Mouse (Mus musculus) G1E-ER4 (cell line): ENCODE measurements around the gene Prim2. TPM values are rescaled to one million over a fixed set of nuclear protein-coding genes. Genes with fewer than 3 reads are reported as not detected.
A peak's percentile ranks its signal among the peaks of the same experiment; 100 is the strongest.

Experiments
- GATA1 ChIP-seq: IDR thresholded peaks from one replicate; pipeline ENCODE4 v1.8.0; 2012; ENCODE audit warnings: low read length, inconsistent platforms
- polyA plus RNA-seq: library from polyadenylated mRNA; stranded (reverse); fragments of >175 nt; gene quantifications from 2 replicates; pipeline ENCODE4 v1.2.3, GENCODE M21; 2012

Gene Prim2
- polyA plus RNA-seq, 1 experiment = 5.5 TPM

- TF ChIP-seq GATA1 = no peak
These were observed 74.6 kb downstream of the Prim2 start for GRCm38 (mm10) chr1:33594966-33595365.

DNA sequence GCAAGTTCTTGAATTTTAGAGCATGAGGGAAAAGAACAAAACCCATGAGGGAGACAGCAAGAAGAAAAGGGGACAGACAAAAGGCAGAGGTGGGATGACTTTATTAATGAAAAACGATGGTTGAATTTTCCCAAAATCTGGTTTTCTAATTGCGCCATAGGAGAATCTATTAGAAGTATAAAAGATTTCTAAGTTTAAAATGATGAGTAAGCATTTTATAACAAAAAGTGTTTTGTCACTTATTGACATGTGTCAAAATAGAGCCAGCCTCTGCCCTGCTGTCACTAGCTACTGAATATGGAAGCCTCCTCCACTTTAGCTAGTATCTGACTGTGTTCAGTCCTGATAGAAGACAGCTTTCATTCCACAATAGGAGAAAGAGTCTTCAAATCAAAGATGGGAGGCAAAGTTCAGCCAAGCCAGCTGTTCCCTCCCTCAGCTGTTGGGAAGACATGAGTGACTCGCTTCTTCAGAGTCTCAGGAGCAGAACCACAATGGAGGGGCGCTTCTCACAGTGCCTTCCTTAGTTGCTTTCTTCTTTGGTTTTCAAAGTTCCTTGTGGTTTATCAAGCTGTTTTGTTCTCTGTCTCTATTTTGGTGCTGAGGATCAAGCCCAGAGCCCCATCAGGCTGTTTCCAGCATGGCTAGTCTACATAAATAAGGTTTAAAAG, 75.7 kb downstream of the Prim2 start:
- no peak for TF ChIP-seq GATA1

DNA sequence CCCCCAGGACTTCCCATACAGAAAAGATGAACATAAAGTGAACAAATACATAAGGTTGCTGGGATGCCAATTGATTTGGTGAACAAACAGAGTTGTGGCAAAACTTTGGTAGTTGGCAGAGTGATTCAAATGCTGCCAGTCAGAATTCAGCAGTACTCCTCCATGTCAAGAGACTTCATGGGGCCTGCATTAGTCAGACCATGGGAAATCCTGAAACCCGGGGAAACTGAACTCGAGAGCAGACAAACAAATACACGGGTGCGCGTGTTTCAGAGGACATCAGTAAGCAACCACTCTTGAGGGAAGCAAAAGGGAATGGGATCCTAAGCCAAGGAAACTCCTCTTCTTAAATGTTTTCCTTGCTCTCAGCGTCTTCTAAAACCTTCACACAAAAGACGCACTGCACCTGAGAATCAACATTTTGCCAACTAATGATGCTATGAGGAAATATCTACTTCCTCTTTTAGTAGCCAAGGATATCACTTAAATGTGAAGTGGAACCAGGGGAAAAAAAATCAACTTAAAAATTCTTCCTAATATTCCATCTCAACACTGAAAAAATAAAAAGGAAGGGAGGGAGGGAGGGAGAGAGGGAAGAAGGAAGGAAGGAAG, 77.5 kb downstream of the Prim2 start:
- TF ChIP-seq GATA1 = no peak

DNA sequence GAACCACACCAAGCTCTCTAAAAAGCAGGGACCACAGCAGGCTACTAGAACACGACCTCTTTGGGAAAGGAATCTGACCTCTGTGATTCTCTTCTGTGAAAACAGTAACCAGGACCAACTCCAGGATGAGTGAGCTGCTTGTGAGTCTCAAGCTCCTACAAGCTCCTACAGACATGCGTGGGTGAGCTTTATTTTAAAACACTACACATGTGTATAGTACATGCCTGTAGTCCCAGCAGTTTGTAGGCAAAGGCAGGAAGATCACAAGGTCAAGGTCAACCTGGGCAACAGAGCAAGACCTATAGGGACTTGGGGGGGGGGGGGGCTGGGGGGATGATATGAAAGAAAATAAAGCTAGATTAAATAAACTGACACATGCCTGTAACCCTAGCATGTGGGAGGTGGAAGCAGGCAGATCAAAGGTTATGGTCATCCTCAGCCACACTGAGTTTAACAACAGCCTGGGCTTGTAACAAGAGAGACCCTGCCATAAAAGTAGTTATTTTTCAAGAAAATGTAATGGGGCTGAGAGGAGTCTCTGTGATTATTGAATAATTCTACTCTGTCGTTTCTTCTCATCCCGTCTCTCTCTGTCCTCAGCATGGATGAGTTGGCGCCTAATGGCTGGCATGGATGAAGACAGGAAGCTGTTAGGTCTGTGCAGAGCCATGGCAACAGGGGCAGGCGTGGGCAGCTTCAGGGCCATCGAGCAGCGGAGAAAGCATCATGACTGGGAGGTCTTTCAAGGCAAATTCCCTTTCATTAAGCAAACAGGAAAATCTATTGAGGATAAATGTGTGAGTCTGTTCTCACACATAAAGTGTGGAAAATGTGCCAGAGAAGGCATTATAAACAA, 78.8 kb downstream of the Prim2 start:
- no peak for TF ChIP-seq GATA1

DNA sequence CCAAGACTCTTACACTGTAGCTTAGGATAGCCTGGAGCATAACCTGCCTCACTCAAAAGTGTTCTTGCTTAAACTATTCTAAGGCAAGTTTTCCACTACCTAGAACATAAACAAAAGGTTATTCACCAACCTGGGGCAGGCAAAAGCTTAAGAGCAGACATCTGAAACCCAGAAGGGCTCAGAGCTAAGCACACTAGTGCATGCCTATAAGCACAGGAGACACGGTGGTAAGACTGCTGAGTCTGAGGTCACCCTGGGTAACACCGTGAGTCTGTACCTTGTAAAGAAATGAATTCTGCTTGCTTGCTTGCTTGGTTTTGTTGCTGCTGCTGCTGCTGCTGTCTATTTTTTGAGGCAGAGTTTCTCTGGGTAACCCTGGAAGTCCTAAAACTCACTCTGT, 80.1 kb downstream of the Prim2 start:
- TF ChIP-seq GATA1 = no peak

GRCm38 (mm10) chr1:33588557-33588956, 81.0 kb downstream of the Prim2 start:
- no peak for TF ChIP-seq GATA1

GRCm38 (mm10) chr1:33584590-33584978, 85.0 kb downstream of the Prim2 start:
- no peak for TF ChIP-seq GATA1

DNA sequence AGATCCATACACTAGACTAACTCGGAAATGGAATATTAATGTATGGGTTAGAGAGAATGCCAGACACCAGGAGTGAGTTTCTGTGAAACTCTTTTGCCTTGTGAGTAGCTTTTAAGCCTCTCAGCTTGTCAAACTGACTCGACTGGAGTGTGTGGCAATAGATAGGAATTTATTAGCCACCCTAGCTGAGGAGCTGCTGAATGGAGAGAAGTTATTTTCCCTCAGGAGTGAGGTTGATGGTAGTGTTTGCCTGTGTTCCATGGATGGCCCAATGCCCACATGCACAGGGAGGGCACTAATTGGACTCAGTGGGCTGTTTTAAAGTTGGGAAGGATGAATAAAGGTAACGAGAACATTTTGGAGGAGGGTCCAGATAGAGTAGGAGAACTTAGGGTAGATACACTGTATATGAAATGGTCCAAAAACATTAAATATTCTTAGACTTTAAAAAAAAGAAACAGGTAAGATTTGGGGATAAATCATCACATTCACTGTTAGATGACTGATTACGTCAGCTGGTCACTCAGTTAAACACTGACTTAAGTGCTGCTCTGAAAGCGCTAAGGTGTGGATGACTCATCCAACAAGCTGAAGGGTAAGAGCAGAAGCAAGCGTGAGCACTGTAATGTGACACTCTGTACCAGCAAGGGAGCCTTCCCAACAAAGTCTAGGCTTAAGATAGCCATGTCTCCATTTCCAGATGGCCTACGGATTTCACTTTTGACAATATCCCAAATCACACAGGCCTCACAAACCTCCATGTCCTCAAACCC, 85.6 kb downstream of the Prim2 start:
- no peak for TF ChIP-seq GATA1

GRCm38 (mm10) chr1:33578593-33578992, 91.0 kb downstream of the Prim2 start:
- TF ChIP-seq GATA1 = no peak

DNA sequence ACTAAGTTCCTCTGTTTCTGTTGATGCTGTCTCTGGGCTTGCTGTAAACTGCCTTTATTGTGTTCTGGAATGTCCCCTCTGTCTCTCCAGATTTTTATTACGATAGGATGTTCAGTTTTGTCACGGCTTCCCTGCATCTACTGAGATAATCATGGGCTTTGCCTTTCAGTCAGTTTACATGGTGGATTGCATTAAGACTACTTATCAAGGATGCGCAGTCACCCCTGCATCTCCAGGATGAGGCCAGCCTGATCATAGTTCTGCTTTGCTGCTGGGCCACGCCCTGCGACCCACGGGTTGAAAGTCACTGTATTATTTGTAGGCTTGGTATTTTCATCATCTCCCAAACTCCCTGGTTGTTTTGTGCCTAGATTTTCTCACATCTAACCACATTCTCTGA, 95.1 kb downstream of the Prim2 start:
- peak; percentile 99 for TF ChIP-seq GATA1

- TF ChIP-seq GATA1 = peak; percentile 17
These were observed 103.7 kb downstream of the Prim2 start for GRCm38 (mm10) chr1:33565764-33566401.

DNA sequence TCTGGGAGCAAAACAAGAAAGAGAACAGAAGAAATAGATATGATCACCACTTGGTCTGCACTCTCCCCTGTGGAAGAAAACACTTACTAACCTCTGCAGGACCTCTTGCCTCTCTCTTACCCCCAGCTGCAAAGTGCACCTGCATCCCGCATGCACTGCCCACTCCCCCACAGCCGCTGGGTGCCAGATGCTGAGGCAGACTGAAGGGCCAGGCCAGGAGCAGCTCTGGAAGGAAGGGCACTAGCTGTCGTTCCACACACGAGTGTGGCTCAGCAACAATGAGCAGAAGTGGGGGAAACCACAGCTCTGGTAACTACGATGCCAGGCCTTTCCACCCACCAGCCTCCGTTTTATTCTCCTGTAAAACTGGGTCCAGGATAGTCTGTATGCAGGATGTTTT, 105.6 kb downstream of the Prim2 start:
- no peak for TF ChIP-seq GATA1

DNA sequence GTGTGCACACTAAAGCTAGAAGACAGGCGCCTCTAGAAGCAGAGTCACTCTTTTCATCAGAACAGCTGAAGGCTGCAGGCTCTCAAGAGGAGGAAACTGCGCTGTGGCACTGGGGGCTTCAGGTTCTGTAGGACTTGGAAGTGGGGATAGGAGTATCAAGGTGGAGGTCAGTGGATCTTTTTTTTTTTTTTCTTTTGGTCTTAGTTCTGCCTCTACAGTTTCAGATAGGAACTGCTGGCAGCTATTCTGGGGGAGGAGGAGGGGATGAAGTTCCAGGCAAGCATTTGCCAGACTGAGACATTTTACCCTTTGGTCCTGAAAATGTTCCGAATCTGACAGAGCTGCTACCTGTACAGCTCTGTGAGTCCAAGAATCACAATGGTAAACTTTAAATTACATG, 106.0 kb downstream of the Prim2 start:
- no peak for TF ChIP-seq GATA1

- TF ChIP-seq GATA1 = no peak
These were observed 113.0 kb downstream of the Prim2 start for GRCm38 (mm10) chr1:33556638-33557037.

DNA sequence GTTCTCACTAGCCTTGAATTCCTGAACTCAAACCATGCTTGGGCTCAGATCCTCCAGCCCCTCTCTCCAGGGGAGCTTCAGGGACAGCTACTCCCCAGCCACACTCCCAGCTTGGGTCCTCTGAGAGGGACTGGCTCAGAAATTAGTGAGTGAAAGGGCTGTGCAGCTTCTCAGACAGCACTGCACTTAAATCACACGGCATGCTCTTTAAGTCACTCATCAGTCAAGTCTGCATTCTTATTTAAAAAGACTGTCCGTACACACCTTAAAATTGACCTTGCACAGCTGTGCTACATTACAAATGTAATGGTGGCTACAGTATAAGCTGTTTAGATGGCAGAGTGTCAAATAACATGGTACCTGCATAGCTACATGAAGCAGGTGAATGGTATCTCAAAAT, 114.0 kb downstream of the Prim2 start:
- TF ChIP-seq GATA1 = no peak

DNA sequence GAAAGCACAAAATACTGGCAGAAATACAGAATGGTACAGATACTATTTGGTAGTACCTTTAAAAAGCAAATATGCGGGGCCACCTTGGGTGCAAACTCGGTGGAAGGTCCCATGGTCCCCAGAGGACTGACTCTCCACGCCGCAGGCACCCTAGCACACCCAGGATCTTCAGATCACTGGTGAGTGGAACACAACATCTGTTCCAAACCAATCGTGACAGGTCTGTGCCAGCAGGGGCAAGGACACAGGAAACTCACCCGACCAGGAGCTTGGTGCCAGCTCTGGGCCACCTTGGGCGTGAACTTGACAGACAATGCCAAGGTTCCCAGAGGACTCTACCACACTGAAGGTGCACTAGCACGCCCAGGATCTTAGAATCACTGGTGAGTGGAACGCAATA, 118.2 kb downstream of the Prim2 start:
- no peak for TF ChIP-seq GATA1
